Mouse (Mus musculus) testis, adult 2 months (tissue): ENCODE results near the gene Npm1.

ENCODE experiments used
- CTCF ChIP-seq: fragments of 200-500 bp; IDR thresholded peaks from 2 replicates; pipeline ENCODE4 v1.5.1; 2012; ENCODE audit warnings: low read depth, mild to moderate bottlenecking, inconsistent platforms, low read length, moderate library complexity; ENCODE audit not compliant: control insufficient read depth, insufficient read depth, insufficient replicate concordance
- POLR2A ChIP-seq: fragments of 200-500 bp; IDR thresholded peaks from 2 replicates; pipeline ENCODE4 v1.6.1; 2012; ENCODE audit warnings: low read depth, mild to moderate bottlenecking, inconsistent platforms, low read length, moderate library complexity; ENCODE audit not compliant: control insufficient read depth

DNA sequence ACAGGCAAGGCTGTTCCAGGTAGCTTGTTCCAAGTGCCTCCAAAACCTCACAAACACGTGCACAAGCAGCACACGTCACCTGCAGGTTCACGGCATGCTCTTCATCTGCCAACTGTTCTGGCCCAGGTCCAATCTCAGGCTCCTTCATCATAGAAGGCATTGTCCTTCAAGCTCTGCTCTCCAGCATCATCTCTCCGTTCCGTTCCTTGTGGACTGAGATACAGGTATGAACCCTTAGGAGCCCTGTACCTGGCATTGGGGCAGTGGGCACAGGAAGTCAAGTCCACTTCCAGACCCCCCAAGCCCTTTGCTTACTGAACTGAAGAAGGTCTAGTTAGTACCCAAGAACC is 22.9 kb downstream of the Npm1 start:
- TF ChIP-seq CTCF (no peak), POLR2A (no peak)
